Mouse (Mus musculus) left cerebral cortex, adult 9 months (tissue): ENCODE measurements around the gene Gm13691.
"Not testable (repeated sequence)": the region's sequence is repeated elsewhere in the genome, so short reads cannot be mapped to it uniquely, and the experiment has no call there.

Source experiments
- DNase-seq, 2 experiments: peaks; one replicate each; pipeline ENCODE4 v3.0.0; 2022; ENCODE audit warnings: low spot score in 2 of 2

Gm13691 gene

GRCm38 (mm10) chr2:83990253-83990652, at the start of gene Gm13691:
TSS of gene Gm13691 (plus strand) at chr2:83990553.
- not testable (repeated sequence) for DNase-seq

DNA sequence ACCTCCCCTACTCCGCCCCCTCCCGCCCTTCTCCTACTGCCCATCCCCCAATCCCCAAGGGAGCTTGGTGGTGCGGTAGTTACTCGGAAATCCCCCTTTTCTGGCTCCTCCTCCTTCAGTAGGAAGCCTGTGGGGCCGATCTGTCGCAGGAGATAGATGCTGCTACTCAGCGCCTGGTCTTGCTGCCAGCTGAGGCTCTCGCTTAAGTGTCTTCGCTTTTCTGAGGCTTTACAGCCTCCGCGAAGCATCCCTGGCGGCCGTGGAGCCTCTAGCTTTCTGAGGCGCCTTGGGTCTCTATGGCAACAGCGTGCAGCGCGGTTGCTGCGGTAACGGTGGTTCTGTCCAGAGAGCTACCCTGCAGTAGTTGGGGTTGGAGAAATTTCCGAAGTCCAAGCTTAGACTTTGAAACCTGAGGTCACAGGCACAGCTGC, 49.4 kb upstream of the Gm13691 start, which contains the start of gene Zswim2:
TSS of gene Zswim2 (minus strand) at position 298 of the 431 bp plus-strand sequence.
- DNase-seq = peak; percentile 77 to 95

GRCm38 (mm10) chr2:83941378-83941777, 49.0 kb upstream of the Gm13691 start:
- no peak for DNase-seq

- no peak for DNase-seq
Measured at GRCm38 (mm10) chr2:83941792-83942191, 48.6 kb upstream of the Gm13691 start.

- not testable (repeated sequence) for DNase-seq
Measured at GRCm38 (mm10) chr2:83955393-83955792, 35.0 kb upstream of the Gm13691 start, which contains the start of gene Gm13698. TSS of gene Gm13698 (plus strand) at chr2:83955693.

DNA sequence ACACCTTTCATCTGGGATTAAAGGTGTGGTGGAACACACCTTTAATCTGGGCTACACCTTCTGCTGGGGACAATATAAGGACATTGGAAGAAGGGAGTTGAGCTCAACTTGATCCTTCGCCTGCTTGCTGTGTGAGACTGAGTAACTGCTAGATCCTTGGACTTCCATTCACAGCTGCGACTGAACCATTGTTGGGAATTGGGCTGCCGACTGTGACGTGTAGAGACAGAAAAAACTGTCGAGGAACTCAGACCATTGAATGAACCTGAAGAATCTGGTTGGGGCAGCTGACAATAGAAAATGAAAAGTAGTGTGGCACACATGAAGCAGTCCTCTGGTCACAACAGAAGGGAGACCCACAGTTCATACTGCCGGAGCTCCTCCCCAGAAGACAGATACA, 29.1 kb upstream of the Gm13691 start, which contains the start of gene Gm13693:
TSS of gene Gm13693 (plus strand) at position 301 of the 400 bp plus-strand sequence.
- DNase-seq = not testable (repeated sequence)

DNA sequence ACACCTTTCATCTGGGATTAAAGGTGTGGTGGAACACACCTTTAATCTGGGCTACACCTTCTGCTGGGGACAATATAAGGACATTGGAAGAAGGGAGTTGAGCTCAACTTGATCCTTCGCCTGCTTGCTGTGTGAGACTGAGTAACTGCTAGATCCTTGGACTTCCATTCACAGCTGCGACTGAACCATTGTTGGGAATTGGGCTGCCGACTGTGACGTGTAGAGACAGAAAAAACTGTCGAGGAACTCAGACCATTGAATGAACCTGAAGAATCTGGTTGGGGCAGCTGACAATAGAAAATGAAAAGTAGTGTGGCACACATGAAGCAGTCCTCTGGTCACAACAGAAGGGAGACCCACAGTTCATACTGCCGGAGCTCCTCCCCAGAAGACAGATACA, 23.3 kb upstream of the Gm13691 start, which contains the start of gene Gm13695:
TSS of gene Gm13695 (plus strand) at position 301 of the 400 bp plus-strand sequence.
- DNase-seq = not testable (repeated sequence)

- not testable (repeated sequence) for DNase-seq
Measured at GRCm38 (mm10) chr2:83972823-83973222, 17.5 kb upstream of the Gm13691 start, which contains the start of gene Gm13696. TSS of gene Gm13696 (plus strand) at chr2:83973123.

- DNase-seq = not testable (repeated sequence)
Measured at GRCm38 (mm10) chr2:83978633-83979032, 11.7 kb upstream of the Gm13691 start, which contains the start of gene Gm13694. TSS of gene Gm13694 (plus strand) at chr2:83978933.

DNA sequence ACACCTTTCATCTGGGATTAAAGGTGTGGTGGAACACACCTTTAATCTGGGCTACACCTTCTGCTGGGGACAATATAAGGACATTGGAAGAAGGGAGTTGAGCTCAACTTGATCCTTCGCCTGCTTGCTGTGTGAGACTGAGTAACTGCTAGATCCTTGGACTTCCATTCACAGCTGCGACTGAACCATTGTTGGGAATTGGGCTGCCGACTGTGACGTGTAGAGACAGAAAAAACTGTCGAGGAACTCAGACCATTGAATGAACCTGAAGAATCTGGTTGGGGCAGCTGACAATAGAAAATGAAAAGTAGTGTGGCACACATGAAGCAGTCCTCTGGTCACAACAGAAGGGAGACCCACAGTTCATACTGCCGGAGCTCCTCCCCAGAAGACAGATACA, 5.9 kb upstream of the Gm13691 start, which contains the start of gene Gm13697:
TSS of gene Gm13697 (plus strand) at position 301 of the 400 bp plus-strand sequence.
- DNase-seq = not testable (repeated sequence)

GRCm38 (mm10) chr2:83993639-83994255, 3.4 kb downstream of the Gm13691 start:
- DNase-seq = not testable (repeated sequence)

DNA sequence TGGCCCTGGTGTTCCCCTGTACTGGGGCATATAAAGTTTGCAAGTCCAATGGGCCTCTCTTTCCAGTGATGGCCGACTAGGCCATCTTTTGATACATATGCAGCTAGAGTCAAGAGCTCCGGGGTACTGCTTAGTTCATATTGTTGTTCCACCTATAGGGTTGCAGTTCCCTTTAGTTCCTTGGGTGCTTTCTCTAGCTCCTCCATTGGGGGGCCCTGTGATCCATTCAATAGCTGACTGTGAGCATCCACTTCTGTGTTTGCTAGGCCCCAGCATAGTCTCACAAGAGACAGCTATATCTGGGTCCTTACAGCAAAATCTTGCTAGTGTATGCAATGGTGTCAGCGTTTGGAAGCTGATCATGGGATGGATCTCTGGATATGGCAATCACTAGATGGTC, 4.2 kb downstream of the Gm13691 start:
- not testable (repeated sequence) for DNase-seq

- no peak for DNase-seq
Measured at GRCm38 (mm10) chr2:84008913-84009312, 18.6 kb downstream of the Gm13691 start.

DNA sequence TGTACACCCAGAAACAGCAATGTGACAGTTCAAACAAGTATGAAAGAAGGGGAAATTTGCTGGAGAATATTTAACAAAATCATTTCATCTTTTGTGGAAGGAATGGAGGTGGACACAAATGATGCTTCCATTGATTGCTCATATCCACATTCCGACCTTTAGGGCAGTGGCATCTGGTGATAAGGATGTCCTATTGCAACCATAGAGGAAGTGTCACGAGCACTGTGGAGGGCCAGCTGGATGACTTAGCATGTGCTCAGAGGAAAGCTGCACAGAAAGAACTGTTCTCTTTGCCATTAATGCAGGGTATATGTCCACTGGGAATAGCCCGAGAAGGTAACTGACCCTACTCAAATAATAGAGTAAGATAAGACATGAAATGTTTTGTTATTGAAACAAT, 19.5 kb downstream of the Gm13691 start:
- DNase-seq = no peak

- DNase-seq = no peak
Measured at GRCm38 (mm10) chr2:84014572-84014971, 24.2 kb downstream of the Gm13691 start.

GRCm38 (mm10) chr2:84016291-84016690, 25.9 kb downstream of the Gm13691 start:
- not testable (repeated sequence) for DNase-seq

DNA sequence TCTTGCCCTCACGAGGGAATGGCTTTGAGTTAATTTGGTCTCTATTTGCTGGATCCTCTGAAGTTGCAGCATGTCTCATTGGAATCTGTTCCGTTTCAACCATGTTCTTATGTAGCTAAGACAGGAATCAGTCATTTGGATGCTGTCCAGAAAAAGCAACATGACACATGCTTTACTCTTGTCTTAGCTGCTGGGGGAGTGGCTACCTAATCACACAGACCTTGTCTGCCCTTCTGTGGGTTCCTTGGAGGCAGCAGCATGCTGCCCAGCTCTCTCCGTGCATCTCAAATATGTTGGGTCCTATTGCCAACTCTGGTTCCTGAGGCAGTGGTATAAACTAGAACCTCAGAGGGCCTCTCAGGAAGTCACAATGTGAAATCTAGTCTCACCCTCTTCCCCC, 28.0 kb downstream of the Gm13691 start:
- no peak for DNase-seq

GRCm38 (mm10) chr2:84019519-84020305, 29.4 kb downstream of the Gm13691 start:
- no peak for DNase-seq

DNA sequence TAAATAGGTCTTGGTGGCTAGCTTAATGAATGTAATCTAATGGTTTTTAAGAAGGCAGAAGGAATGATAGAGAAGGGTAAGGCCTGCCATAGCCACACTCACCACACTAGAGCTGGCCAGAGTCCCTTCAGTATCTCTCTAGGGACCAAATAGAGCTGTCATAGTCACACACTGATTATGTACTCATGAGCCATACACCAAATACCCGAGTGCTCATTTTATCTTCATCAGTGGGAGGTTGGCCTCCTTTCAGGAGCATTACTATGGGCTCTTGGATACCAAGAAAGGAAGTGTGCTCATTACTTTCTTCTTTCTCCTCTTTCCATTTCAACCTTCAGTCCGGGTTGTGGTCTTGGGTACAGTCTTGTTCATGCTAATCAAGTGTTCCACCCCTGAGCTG, 31.6 kb downstream of the Gm13691 start:
- DNase-seq = no peak

GRCm38 (mm10) chr2:84022905-84023304, 32.6 kb downstream of the Gm13691 start:
- peak; percentile 40 to 54 for DNase-seq

DNA sequence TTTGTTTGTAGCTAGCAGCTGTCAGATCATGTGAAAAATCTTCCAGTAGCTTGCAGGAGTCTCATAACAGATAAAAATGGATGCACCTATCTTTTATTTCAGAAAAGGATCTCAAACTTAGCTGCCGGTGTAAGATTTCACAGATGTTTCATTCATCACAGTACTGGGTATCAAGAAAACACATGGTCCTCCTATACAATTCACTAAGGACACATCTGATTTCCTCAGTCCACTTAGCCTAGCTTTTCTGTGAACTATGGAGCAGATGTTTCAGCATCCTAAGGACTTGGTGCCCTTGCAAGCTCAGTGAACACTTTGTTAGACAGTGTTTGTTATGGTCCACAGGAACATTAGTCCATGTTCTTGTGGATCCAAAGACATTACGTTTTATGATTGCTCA, 33.0 kb downstream of the Gm13691 start:
- no peak for DNase-seq

- no peak for DNase-seq
Measured at GRCm38 (mm10) chr2:84025217-84025616, 34.9 kb downstream of the Gm13691 start.
